Mouse (Mus musculus): Measurements from ENCODE around the gene Tob2.

Tob2 gene

GRCm38 (mm10) chr15:81810671-81811598 lies 47.7 kb downstream of the Tob2 start:
- peak; percentile 99 for DNase-seq

DNA sequence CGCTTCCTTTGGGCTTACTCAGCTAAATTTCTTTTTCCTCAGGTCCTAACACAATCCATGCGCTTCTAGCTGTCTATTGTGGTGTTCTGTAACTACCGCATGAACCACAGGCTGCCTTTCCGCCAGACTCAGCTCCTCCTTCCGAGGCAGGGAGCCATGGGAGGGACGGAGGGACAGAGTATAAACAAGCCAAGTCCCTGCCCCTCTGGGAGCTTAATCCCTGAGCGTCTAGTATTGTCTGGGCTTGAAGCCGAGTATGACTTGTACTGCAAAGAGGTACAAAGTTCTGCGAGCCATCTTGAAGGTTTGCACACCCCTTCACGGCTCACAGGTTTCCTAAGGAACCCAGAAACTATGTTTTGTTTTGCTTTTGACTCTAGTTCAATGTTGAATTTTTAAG lies 48.4 kb downstream of the Tob2 start:
- peak; percentile 66 for DNase-seq

DNA sequence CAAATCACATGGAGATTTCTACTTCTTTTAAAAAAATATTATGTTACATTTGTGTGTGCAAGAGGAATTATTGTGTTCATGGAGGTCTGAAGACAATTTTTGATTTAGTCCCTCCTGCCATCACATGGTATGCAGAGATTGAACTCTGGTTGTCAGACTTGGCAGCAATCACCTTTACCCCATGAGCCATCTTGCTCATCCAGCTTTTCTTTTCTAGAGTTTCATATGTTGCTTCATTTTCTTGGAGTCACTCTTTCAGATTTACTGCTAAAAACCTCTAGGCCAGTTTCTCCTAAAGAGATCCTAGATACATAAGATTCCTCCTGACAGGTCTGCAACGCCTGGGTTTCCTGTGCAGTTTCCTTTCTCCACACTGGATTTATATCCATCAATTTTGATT lies 49.0 kb downstream of the Tob2 start:
- no peak for DNase-seq

DNA sequence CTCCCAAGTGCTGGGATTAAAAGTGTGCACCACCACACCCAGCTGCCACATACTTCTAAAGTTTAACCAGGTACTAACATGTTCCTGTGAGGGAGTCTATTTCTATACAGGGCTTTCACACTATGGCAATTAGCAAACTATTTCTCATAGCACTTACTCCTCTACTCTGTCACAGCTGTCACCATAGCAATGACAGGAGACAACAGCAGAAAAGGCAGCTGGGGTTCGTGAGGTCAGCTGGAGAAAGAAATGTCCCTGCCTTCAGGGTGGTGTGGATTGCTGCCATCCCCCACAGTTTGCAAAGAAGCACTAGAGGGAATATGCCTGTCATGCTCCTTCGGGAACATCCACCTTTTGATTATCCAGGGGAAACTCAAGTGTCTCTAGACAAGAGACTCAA lies 49.8 kb downstream of the Tob2 start:
- no peak for DNase-seq

- DNase-seq = no peak
Observed at GRCm38 (mm10) chr15:81806621-81807404, 51.8 kb downstream of the Tob2 start.

- no peak for DNase-seq
Observed at GRCm38 (mm10) chr15:81805624-81806023, 53.0 kb downstream of the Tob2 start.

DNA sequence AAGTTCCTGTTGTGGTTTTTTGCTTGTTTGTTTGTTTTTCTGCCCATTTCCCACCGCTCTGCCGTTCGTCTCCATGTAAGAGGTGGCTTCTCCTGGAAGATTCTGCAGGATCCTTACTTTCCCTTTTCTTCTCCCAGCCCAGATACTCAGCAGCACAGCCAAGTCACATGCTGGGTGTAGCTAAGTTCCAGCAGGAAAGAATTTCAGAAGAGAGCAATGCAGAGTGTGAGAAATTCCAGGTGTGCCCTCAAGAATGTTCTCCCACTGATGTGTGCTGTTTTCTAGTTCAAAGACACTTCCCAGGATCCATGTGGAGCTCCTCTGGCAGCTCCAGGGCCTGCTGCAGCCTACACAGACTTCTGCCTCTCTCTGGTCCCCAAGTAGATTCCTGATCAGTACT lies 53.7 kb downstream of the Tob2 start:
- DNase-seq = no peak

GRCm38 (mm10) chr15:81804172-81804571 lies 54.4 kb downstream of the Tob2 start:
- DNase-seq = no peak

DNA sequence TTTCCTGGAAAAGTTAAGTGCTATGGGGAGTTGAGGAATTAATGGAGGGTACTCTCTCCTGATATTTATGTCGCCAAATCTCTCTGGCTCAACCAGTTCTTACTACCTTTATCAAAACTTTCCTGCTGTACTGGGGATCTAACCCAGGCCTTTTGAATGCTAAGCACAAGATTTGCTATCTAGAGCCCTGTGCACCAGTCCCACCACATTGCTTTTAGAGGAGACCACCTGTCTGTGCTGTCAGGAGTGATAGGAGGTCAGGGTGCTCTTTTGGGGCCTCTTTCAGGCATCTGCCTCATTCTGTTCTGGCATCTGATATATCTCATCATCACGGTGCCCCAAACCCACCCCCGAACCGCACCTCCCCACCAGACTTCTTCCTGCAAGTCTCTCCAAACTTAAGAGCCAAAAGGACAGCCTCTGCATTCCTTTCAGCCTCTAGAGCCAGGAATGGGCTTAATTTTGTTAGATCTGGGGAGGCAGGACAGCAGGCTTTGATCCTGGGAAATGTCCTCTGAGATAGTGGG lies 55.1 kb downstream of the Tob2 start:
- no peak for DNase-seq

GRCm38 (mm10) chr15:81802941-81803351 lies 55.6 kb downstream of the Tob2 start:
- peak; percentile 60 for DNase-seq

DNA sequence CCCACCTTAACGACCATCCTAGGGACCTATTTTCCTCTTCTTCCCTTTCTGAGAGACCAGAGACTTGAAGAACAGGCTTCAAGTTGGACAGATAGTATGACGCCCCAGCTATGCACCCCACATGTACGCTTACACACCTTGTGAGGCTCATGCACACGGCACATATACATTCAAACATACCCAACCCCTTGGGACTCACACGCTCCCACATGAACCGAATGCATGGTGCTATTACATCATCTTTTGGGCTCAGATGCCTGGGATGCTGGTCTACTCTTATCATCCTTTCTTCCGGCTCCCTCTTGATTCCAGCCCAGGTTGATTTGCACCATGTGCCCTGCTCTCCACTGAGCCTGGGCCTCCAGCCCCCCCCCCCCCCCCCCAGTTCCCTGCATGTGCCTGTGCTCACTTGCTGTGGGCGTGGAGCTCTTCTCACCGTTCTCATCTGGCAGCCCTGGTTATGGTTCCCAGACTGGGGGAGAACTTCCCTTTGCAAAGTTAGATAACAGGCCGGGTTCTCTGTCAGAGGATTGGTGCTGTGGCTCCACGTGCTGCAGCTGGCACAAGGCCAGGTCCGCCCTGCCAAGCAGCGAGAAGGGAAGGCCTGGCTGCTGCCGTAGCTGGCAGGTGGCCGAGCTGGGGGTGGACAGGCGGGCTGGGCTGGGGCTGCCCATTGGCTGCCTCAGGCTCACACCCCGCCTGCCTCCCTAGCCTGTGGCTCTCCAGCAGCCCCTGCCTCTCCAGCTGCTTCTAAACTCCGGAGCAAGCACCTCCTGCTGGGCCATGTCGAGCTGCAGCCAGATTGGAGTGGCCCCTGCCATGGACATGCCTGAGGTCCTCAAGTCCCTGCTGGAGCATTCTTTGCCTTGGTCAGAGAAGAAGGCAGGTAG lies 56.4 kb downstream of the Tob2 start, which contains the start of gene Tef:
Gene Tef (plus strand): TSS at position 421 of the 890 bp plus-strand sequence.
- peak; percentile 100 for DNase-seq

GRCm38 (mm10) chr15:81800391-81800790 lies 58.2 kb downstream of the Tob2 start:
- no peak for DNase-seq

GRCm38 (mm10) chr15:81798421-81798820 lies 60.2 kb downstream of the Tob2 start:
- no peak for DNase-seq

Data from right cerebral cortex, postnatal 14 days (tissue).